Comparison of ENCODE assay signal across 20 mouse cellular contexts in genomic region chr15:100667420-100667819, GRCm38 (mm10). TPM values are rescaled to one million over a fixed set of nuclear protein-coding genes. Genes with fewer than 3 reads are reported as not detected.
DNase-seq lines count a peak whose midpoint lies in the region; ATAC-seq and TF ChIP-seq lines count a peak whose summit lies in the region.
"Had no signal": no experiment of that assay in that cellular context is flagged by ENCODE, and none has a peak within 500 bp of the region (broad histone marks: within the 10 kb centered on the region; RNA-seq: fewer than 3 reads in every experiment).

No protein-coding gene starts in this region.

- no peak overlapping the region for H3K4me3 ChIP-seq in heart, embryonic 14.5 days (ENCODE audit: control insufficient read depth in 1 of 2, insufficient read depth in 1 of 2, low read depth in 1 of 2, low read length in 2 of 2)
- H3K4me3 ChIP-seq in stomach, embryonic 14.5 days (ENCODE audit: low read depth, low read length): no peak overlapping the region
- H3K4me3 ChIP-seq in stomach, postnatal 0 days (ENCODE audit: low read depth, low read length): no peak overlapping the region
- H3K4me3 ChIP-seq in liver, embryonic 12.5 days: peak overlapping the region; percentile 68
- no peak overlapping the region for H3K4me3 ChIP-seq in stomach, embryonic 15.5 days (replicated peaks)
- H3K4me3 ChIP-seq: embryonic facial prominence, embryonic 13.5 days; hindbrain, embryonic 15.5 days; limb, embryonic 13.5 days; midbrain, embryonic 10.5 days; neural tube, embryonic 13.5 days had no signal

- ATAC-seq in heart, embryonic 14.5 days (ENCODE audit: insufficient number of reproducible peaks, insufficient read depth, low FRiP score, low read depth): no peak
- no peak for ATAC-seq in stomach, embryonic 14.5 days (ENCODE audit: insufficient number of reproducible peaks, insufficient read depth, low FRiP score, low read depth)
- ATAC-seq in stomach, postnatal 0 days (ENCODE audit: low FRiP score, low TSS enrichment): no peak
- no peak for ATAC-seq in liver, embryonic 12.5 days
- ATAC-seq in stomach, embryonic 15.5 days (ENCODE audit: insufficient read depth, low FRiP score, low read depth): no peak
- no peak for ATAC-seq in activated CD4-positive, CD25-positive, alpha-beta regulatory T cell, adult 4 months

- no peak for TF ChIP-seq EP300 in stomach, postnatal 0 days (optimal IDR thresholded peaks at IDR 0.05)

- H3K4me2 ChIP-seq in heart, embryonic 14.5 days (ENCODE audit: low read length): no peak overlapping the region
- no peak overlapping the region for H3K4me2 ChIP-seq in stomach, embryonic 14.5 days (replicated peaks; ENCODE audit: low read depth, low read length)
- H3K4me2 ChIP-seq in stomach, postnatal 0 days (replicated peaks; ENCODE audit: low read depth): no peak overlapping the region
- peak overlapping the region; percentile 74 for H3K4me2 ChIP-seq in liver, embryonic 12.5 days
- H3K4me2 ChIP-seq in stomach, embryonic 15.5 days: 0 out of 2 replicates have a peak overlapping the region, but pooled peaks have one; percentile 12
- H3K4me2 ChIP-seq: embryonic facial prominence, embryonic 13.5 days; hindbrain, embryonic 15.5 days; limb, embryonic 13.5 days; neural tube, embryonic 13.5 days had no signal

- 45% methylated on average over 6 of the region's 6 CpGs for WGBS in heart, embryonic 14.5 days
- 51% methylated on average over 6 of the region's 6 CpGs for WGBS in stomach, embryonic 14.5 days
- WGBS in stomach, postnatal 0 days: 54% methylated on average over 6 of the region's 6 CpGs
- 35% methylated on average over 6 of the region's 6 CpGs for WGBS in liver, embryonic 12.5 days (ENCODE audit: insufficient replicate concordance)
- 47% methylated on average over 6 of the region's 6 CpGs for WGBS in stomach, embryonic 15.5 days

- peaks cover 9 to 19% of the 10 kb centered on the region in 2 experiments for H3K4me1 ChIP-seq in heart, embryonic 14.5 days (ENCODE audit: control insufficient read depth in 2 of 2, insufficient read depth in 2 of 2, low read length in 2 of 2)
- peaks cover 19% of the 10 kb centered on the region; the same call in 1 of the 2 replicates for H3K4me1 ChIP-seq in stomach, embryonic 14.5 days (ENCODE audit: control insufficient read depth, insufficient read depth, low read length)
- H3K4me1 ChIP-seq in stomach, postnatal 0 days (replicated peaks; ENCODE audit: control insufficient read depth, insufficient read depth): no peaks in the 10 kb centered on the region
- peaks cover 77% of the 10 kb centered on the region for H3K4me1 ChIP-seq in liver, embryonic 12.5 days
- H3K4me1 ChIP-seq in stomach, embryonic 15.5 days: peaks cover 18% of the 10 kb centered on the region

- H3K9me3 ChIP-seq in heart, embryonic 14.5 days (ENCODE audit: control insufficient read depth, low read length): no peaks in the 10 kb centered on the region
- H3K9me3 ChIP-seq in stomach, embryonic 14.5 days (ENCODE audit: control insufficient read depth, low read depth, low read length): no peaks in the 10 kb centered on the region
- no peaks in the 10 kb centered on the region for H3K9me3 ChIP-seq in stomach, postnatal 0 days (ENCODE audit: control insufficient read depth, low read length)
- H3K9me3 ChIP-seq in liver, embryonic 12.5 days (replicated peaks): no peaks in the 10 kb centered on the region
- H3K9me3 ChIP-seq in stomach, embryonic 15.5 days: no peaks in the 10 kb centered on the region
- H3K9me3 ChIP-seq: embryonic facial prominence, embryonic 13.5 days; hindbrain, embryonic 15.5 days; limb, embryonic 13.5 days; midbrain, embryonic 10.5 days; neural tube, embryonic 13.5 days had no signal

- no peak for TF ChIP-seq CTCF in stomach, postnatal 0 days (IDR thresholded peaks at IDR 0.05; ENCODE audit: low read depth)

- peak overlapping the region; percentile 63 to 75; a peak in 2 of 4 replicates for H3K27ac ChIP-seq in heart, embryonic 14.5 days (replicated peaks in 1 of 2; ENCODE audit: control insufficient read depth in 1 of 2, insufficient read depth in 1 of 2, low read depth in 2 of 2, low read length in 2 of 2)
- peak overlapping the region; percentile 7; the same call in 1 of the 2 replicates for H3K27ac ChIP-seq in stomach, embryonic 14.5 days (ENCODE audit: low read length)
- no peak overlapping the region for H3K27ac ChIP-seq in stomach, postnatal 0 days (replicated peaks)
- H3K27ac ChIP-seq in liver, embryonic 12.5 days: peak overlapping the region; percentile 66
- H3K27ac ChIP-seq in stomach, embryonic 15.5 days: no peak overlapping the region
- H3K27ac ChIP-seq: embryonic facial prominence, embryonic 13.5 days; hindbrain, embryonic 15.5 days; limb, embryonic 13.5 days; midbrain, embryonic 10.5 days had no signal

- no peak for DNase-seq in heart, postnatal 4 days
- DNase-seq in stomach, postnatal 0 days (ENCODE audit: low spot score): no peak
- DNase-seq in ovary, postnatal 36 days (ENCODE audit: low spot score): no peak
- DNase-seq: adrenal gland, postnatal 36 days; cerebellum, adult 9-11 months; gastrocnemius, postnatal 10 days; kidney, adult 8-10 months; kidney, postnatal 36 days; lung, postnatal 10 days; right cerebral cortex, postnatal 25 days had no signal

- no peaks in the 10 kb centered on the region for H3K36me3 ChIP-seq in heart, embryonic 14.5 days (ENCODE audit: control insufficient read depth, insufficient read depth, low read length)
- H3K36me3 ChIP-seq in stomach, embryonic 14.5 days (ENCODE audit: control insufficient read depth, insufficient read depth, low read length): no peaks in the 10 kb centered on the region
- no peaks in the 10 kb centered on the region for H3K36me3 ChIP-seq in stomach, postnatal 0 days (ENCODE audit: control insufficient read depth, insufficient read depth, low read length)
- H3K36me3 ChIP-seq in liver, embryonic 12.5 days: no peaks in the 10 kb centered on the region
- no peaks in the 10 kb centered on the region for H3K36me3 ChIP-seq in stomach, embryonic 15.5 days
- H3K36me3 ChIP-seq: embryonic facial prominence, embryonic 13.5 days; hindbrain, embryonic 15.5 days; limb, embryonic 13.5 days; midbrain, embryonic 10.5 days; neural tube, embryonic 13.5 days had no signal

- H3K27me3 ChIP-seq in heart, embryonic 14.5 days (ENCODE audit: control insufficient read depth, insufficient read depth, low read length): no peaks in the 10 kb centered on the region
- H3K27me3 ChIP-seq in stomach, embryonic 14.5 days (ENCODE audit: control insufficient read depth, insufficient read depth, low read length): no peaks in the 10 kb centered on the region
- H3K27me3 ChIP-seq in stomach, postnatal 0 days (ENCODE audit: control insufficient read depth, insufficient read depth, low read length): no peaks in the 10 kb centered on the region
- H3K27me3 ChIP-seq in liver, embryonic 12.5 days (replicated peaks): no peaks in the 10 kb centered on the region
- no peaks in the 10 kb centered on the region for H3K27me3 ChIP-seq in stomach, embryonic 15.5 days (replicated peaks)
- H3K27me3 ChIP-seq: embryonic facial prominence, embryonic 13.5 days; hindbrain, embryonic 15.5 days had no signal

- H3K9ac ChIP-seq in heart, embryonic 14.5 days (ENCODE audit: low read length): no peak overlapping the region
- no peak overlapping the region for H3K9ac ChIP-seq in stomach, embryonic 14.5 days (replicated peaks; ENCODE audit: low read depth, low read length)
- no peak overlapping the region for H3K9ac ChIP-seq in stomach, postnatal 0 days (ENCODE audit: low read length)
- no peak overlapping the region for H3K9ac ChIP-seq in liver, embryonic 12.5 days
- no peak overlapping the region for H3K9ac ChIP-seq in stomach, embryonic 15.5 days
- H3K9ac ChIP-seq: embryonic facial prominence, embryonic 13.5 days; hindbrain, embryonic 15.5 days; limb, embryonic 13.5 days; neural tube, embryonic 13.5 days had no signal

RNA-seq across cellular contexts. Expression of gene Bin2, which starts 1.9 kb away (rescaled TPM):
- polyA plus RNA-seq in heart, embryonic 14.5 days (2014; fragmentation: Nextera tagmentation; extraction: Ambion mirVana): 1.9 and 2.8 TPM in 2 replicates
- 1 to 10 TPM; 1.6 to 2.0 TPM for total RNA-seq in heart, postnatal 4 days (2021)
- polyA plus RNA-seq in stomach, embryonic 14.5 days (2014; fragmentation: Nextera tagmentation; extraction: Ambion mirVana): 3.2 and 6.6 TPM in 2 replicates
- 1.3 and 2.3 TPM in 2 replicates for polyA plus RNA-seq in stomach, postnatal 0 days (2015; fragmentation: Nextera tagmentation; extraction: Ambion mirVana)
- 40.5 and 40.6 TPM in 2 replicates for polyA plus RNA-seq in liver, embryonic 12.5 days (2016; fragmentation: Nextera tagmentation; extraction: Ambion mirVana)
- polyA plus RNA-seq in stomach, embryonic 15.5 days (2015; fragmentation: Nextera tagmentation; extraction: Ambion mirVana): 7.1 TPM in 2 replicates
- polyA plus RNA-seq in activated CD4-positive, CD25-positive, alpha-beta regulatory T cell, adult 4 months (2017; shearing (Covaris generic)): 100 to 1,000 TPM; 348 to 423 TPM

RNA-seq across cellular contexts. Expression of gene Cela1, which starts 20.3 kb away (rescaled TPM):
- 1.1 and 2.0 TPM in 2 replicates for polyA plus RNA-seq in heart, embryonic 14.5 days (2014; fragmentation: Nextera tagmentation; extraction: Ambion mirVana)
- not detected for total RNA-seq in heart, postnatal 4 days (2021)
- polyA plus RNA-seq in stomach, embryonic 14.5 days (2014; fragmentation: Nextera tagmentation; extraction: Ambion mirVana): 6.2 and 25.7 TPM in 2 replicates
- 22.3 and 24.1 TPM in 2 replicates for polyA plus RNA-seq in stomach, postnatal 0 days (2015; fragmentation: Nextera tagmentation; extraction: Ambion mirVana)
- polyA plus RNA-seq in liver, embryonic 12.5 days (2016; fragmentation: Nextera tagmentation; extraction: Ambion mirVana): 8.7 and 11.0 TPM in 2 replicates
- polyA plus RNA-seq in stomach, embryonic 15.5 days (2015; fragmentation: Nextera tagmentation; extraction: Ambion mirVana): 273 and 329 TPM in 2 replicates
- 10 to 100 TPM in 1 of 2 experiments, 1 to 10 TPM in 1; 6.7 to 10.3 TPM for polyA plus RNA-seq in activated CD4-positive, CD25-positive, alpha-beta regulatory T cell, adult 4 months (2017; shearing (Covaris generic))

RNA-seq across cellular contexts. Expression of gene Smagp, which starts 30.7 kb away (rescaled TPM):
- polyA plus RNA-seq in heart, embryonic 14.5 days (2014; fragmentation: Nextera tagmentation; extraction: Ambion mirVana): 14.5 and 18.7 TPM in 2 replicates
- 10 to 100 TPM; 21.6 to 22.6 TPM for total RNA-seq in heart, postnatal 4 days (2021)
- 33.3 and 36.8 TPM in 2 replicates for polyA plus RNA-seq in stomach, embryonic 14.5 days (2014; fragmentation: Nextera tagmentation; extraction: Ambion mirVana)
- 94.8 and 103 TPM in 2 replicates for polyA plus RNA-seq in stomach, postnatal 0 days (2015; fragmentation: Nextera tagmentation; extraction: Ambion mirVana)
- polyA plus RNA-seq in liver, embryonic 12.5 days (2016; fragmentation: Nextera tagmentation; extraction: Ambion mirVana): 10.5 and 11.4 TPM in 2 replicates
- polyA plus RNA-seq in stomach, embryonic 15.5 days (2015; fragmentation: Nextera tagmentation; extraction: Ambion mirVana): 37.8 and 41.9 TPM in 2 replicates
- not detected for polyA plus RNA-seq in activated CD4-positive, CD25-positive, alpha-beta regulatory T cell, adult 4 months (2017; shearing (Covaris generic))

RNA-seq across cellular contexts. Expression of gene Dazap2, which starts 52.3 kb away (rescaled TPM):
- polyA plus RNA-seq in heart, embryonic 14.5 days (2014; fragmentation: Nextera tagmentation; extraction: Ambion mirVana): 253 and 254 TPM in 2 replicates
- 100 to 1,000 TPM; 147 to 155 TPM for total RNA-seq in heart, postnatal 4 days (2021)
- 232 and 245 TPM in 2 replicates for polyA plus RNA-seq in stomach, embryonic 14.5 days (2014; fragmentation: Nextera tagmentation; extraction: Ambion mirVana)
- 177 and 205 TPM in 2 replicates for polyA plus RNA-seq in stomach, postnatal 0 days (2015; fragmentation: Nextera tagmentation; extraction: Ambion mirVana)
- 163 and 167 TPM in 2 replicates for polyA plus RNA-seq in liver, embryonic 12.5 days (2016; fragmentation: Nextera tagmentation; extraction: Ambion mirVana)
- polyA plus RNA-seq in stomach, embryonic 15.5 days (2015; fragmentation: Nextera tagmentation; extraction: Ambion mirVana): 194 and 215 TPM in 2 replicates
- polyA plus RNA-seq in activated CD4-positive, CD25-positive, alpha-beta regulatory T cell, adult 4 months (2017; shearing (Covaris generic)): 100 to 1,000 TPM; 741 to 756 TPM

Comparison
In these comparisons a context has a peak if more than half of its experiments do, and no peak if none do; other contexts are left out.
1. H3K27ac ChIP-seq: peak in heart, embryonic 14.5 days (2 of 2), stomach, embryonic 14.5 days (single experiment) and liver, embryonic 12.5 days (single experiment); none in stomach, postnatal 0 days (single experiment) and stomach, embryonic 15.5 days (single experiment).
2. H3K4me2 ChIP-seq: peak in liver, embryonic 12.5 days (single experiment) and stomach, embryonic 15.5 days (single experiment); none in heart, embryonic 14.5 days (single experiment), stomach, embryonic 14.5 days (single experiment) and stomach, postnatal 0 days (single experiment).
3. RNA of gene Cela1, which starts 20.3 kb away (polyA plus RNA-seq): 273 to 329 TPM in stomach, embryonic 15.5 days; 22.3 to 24.1 TPM in stomach, postnatal 0 days, 8.7 to 11.0 TPM in liver, embryonic 12.5 days, 6.7 to 10.3 TPM in activated CD4-positive, CD25-positive, alpha-beta regulatory T cell, adult 4 months, 6.2 to 25.7 TPM in stomach, embryonic 14.5 days and 1.1 to 2.0 TPM in heart, embryonic 14.5 days; every median in the first group is over 10 times any median in the second.